Mouse (Mus musculus) left cerebral cortex, adult 2 months (tissue): ENCODE measurements around the gene Csk. TPM values are rescaled to one million over a fixed set of nuclear protein-coding genes. Genes with fewer than 3 reads are reported as not detected.

Experiments
- DNase-seq, 2 experiments: peaks; one replicate each; pipeline ENCODE4 v3.0.0; 2021 to 2022; ENCODE audit warnings: low spot score in 2 of 2, mixed read lengths in 1 of 2; ENCODE audit errors: extremely low spot score in 1 of 2
- H3K27ac ChIP-seq: fragments of 200-600 bp; 2 replicates; pipeline ENCODE4 v1.8.1; 2022
- H3K4me3 ChIP-seq: fragments of 200-600 bp; 2 replicates; pipeline ENCODE4 v1.8.1; 2022
- CTCF ChIP-seq: fragments of 200-600 bp; IDR thresholded peaks from 2 replicates; pipeline ENCODE4 v1.8.1; 2022; ENCODE audit warnings: antibody characterized with exemption, mild to moderate bottlenecking, moderate library complexity
- intact Hi-C: fragments of 180-260 bp; cut with DNase I; formaldehyde crosslinking; loops from one replicate; pipeline ENCODE4 v1.15.1; 2025
- total RNA-seq, 2 experiments: library from RNA; stranded (reverse); gene quantifications; 2 replicates each; pipeline ENCODE4 v1.2.3; 2021

Gene Csk
- total RNA-seq, 2 experiments from 2014 or later, result 32.9 to 39.6 TPM

DNA sequence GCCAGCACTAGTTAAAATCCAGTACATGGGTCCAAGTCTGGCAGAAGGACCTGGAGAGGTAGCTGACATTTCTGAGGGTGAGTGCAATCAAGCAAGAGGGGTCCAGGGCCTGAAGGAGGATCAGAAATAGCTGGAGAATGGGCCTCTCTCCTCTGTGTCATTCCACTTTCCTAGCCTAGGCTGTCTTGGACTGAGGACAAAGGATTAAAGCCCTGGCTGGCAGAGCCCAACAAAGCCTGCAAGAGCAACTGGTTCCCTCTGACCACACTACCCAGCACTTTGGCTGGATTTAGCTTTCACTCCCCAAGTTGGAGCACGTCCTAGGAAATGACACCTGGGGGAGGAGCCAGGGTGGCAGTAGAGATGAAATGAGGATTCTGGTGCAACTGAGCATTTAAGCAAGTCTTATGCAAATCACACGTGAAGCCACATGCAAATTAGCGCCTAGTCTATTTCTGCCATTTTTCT lies 43.0 kb downstream of the Csk start:
- Histone ChIP-seq H3K27ac (no peak overlapping the region), H3K4me3 (no peak overlapping the region)
- DNase-seq, result no peak
- TF ChIP-seq CTCF, result no peak
- intact Hi-C loops, result no loop called here

DNA sequence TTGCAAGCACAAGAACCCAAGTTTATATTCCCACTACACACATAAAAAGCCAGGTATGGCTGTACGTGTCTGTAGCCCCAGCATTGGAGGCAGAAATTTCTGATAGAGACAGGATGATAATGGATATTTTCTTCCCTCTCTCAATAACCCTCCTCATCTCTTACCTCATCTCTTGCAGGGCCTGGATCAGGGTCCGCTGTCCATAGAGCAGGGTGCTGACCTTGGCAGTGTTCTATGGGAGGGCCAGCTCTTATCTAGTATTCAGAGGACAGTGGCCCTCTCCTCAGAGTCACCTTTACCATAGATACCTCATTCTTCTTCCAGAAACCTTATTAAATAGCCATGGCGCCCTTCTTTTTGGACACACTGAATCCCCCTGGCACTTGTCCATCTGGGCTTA lies 43.6 kb downstream of the Csk start:
- H3K27ac ChIP-seq, result no peak overlapping the region
- H3K4me3 ChIP-seq, result no peak overlapping the region
- no peak for TF ChIP-seq CTCF
- intact Hi-C loops, result no loop called here
- DNase-seq, result no peak

GRCm38 (mm10) chr9:57606139-57606851 lies 47.1 kb downstream of the Csk start, which contains the start of gene Cplx3:
Gene Cplx3, minus strand, starts transcription at chr9:57606281.
- intact Hi-C loops, result no loop called here

DNA sequence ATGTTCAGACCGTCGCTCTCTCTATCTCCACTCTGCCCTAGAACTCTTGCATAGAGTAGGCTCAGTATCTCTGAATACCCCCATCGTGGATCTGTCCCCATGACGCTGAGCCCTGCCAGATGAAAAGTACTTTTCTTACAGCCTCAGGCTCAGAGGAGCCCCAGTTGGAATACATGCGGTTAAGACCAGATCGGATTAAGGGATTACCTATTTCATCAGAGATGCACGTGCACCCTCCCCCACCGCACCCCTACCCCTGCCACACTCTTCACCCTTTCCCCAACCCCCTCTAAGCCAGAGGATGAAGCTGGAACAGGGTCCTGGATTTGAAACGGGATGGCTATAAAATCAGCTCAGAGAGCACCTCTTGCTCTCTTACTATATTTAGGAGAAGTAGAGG lies 47.9 kb downstream of the Csk start:
- H3K27ac ChIP-seq, result no peak overlapping the region
- TF ChIP-seq CTCF, result no peak
- intact Hi-C loops, result no loop called here
- no peak for DNase-seq
- no peak overlapping the region for H3K4me3 ChIP-seq

More at GRCm38 (mm10) chr9:57606139-57606851, 47.1 kb downstream of the Csk start, which contains the start of gene Cplx3:
- no peak within 1 kb of the TSS for H3K27ac ChIP-seq
- no peak for DNase-seq
- no peak within 1 kb of the TSS; the same call in 1 of the 2 replicates for H3K4me3 ChIP-seq
- no peak for TF ChIP-seq CTCF

- intact Hi-C loops, result no loop called here
- DNase-seq, result no peak
- no peak for TF ChIP-seq CTCF
- no peak overlapping the region for H3K27ac ChIP-seq
- H3K4me3 ChIP-seq, result no peak overlapping the region
Measured at GRCm38 (mm10) chr9:57604875-57605274, 48.6 kb downstream of the Csk start.

GRCm38 (mm10) chr9:57602098-57602497 lies 51.3 kb downstream of the Csk start:
- TF ChIP-seq CTCF, result no peak
- intact Hi-C loops, result no loop called here
- Histone ChIP-seq H3K4me3 (no peak overlapping the region), H3K27ac (no peak overlapping the region)
- DNase-seq, result no peak

DNA sequence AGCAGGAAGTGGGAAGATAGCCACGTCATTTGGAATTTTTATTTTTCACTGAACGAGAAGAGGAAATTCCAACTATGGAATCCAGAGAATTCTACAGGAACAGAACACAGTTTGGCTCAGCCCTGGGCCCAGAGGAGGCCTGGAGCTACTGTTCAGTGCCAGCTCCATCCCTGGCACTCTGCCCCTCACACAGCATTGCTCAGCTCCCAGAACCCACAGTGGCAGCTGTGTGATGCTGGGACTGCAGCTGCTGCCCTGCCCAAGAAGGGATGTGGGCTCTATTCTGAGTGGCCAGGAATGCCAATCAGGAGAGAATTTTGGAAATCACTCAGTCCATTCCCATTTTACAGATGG lies 52.1 kb downstream of the Csk start:
- intact Hi-C loops, result no loop called here
- H3K4me3 ChIP-seq, result no peak overlapping the region
- H3K27ac ChIP-seq, result peak overlapping the region; percentile 28
- peak in 1 of 2 experiments; percentile 42 for DNase-seq
- TF ChIP-seq CTCF, result no peak

GRCm38 (mm10) chr9:57600620-57601352 lies 52.6 kb downstream of the Csk start:
- peak overlapping the region; percentile 6 for H3K27ac ChIP-seq
- intact Hi-C loops, result no loop called here
- no peak for DNase-seq
- no peak for TF ChIP-seq CTCF
- H3K4me3 ChIP-seq, result no peak overlapping the region

- TF ChIP-seq CTCF, result no peak
- DNase-seq, result no peak
- intact Hi-C loops, result no loop called here
- Histone ChIP-seq H3K4me3 (no peak overlapping the region), H3K27ac (no peak overlapping the region)
Measured at GRCm38 (mm10) chr9:57598851-57599563, 54.4 kb downstream of the Csk start.

- TF ChIP-seq CTCF, result no peak
- intact Hi-C loops, result no loop called here
- DNase-seq, result no peak
- H3K4me3 ChIP-seq, result no peak overlapping the region
- H3K27ac ChIP-seq, result no peak overlapping the region
Measured at GRCm38 (mm10) chr9:57597929-57598382, 55.5 kb downstream of the Csk start.

DNA sequence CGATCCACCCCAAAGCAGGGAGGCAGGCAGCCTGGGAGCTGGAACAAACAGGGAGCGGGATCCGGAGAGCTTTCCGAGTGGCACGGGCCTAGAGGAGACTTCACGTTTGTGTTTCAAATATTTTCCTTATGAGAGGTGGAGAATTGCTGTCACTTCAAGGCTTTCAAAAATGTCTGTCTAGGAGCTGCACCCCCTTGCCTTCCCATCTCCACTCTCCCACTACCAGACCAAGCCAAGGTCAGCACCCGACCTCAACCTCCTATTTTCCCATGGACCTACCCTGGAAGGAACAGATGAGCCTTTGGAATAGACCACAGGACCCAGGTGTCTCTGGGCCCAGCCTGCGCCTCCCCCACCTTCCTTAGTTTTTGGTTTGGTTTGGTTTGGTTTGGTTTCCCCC lies 56.2 kb downstream of the Csk start:
- Histone ChIP-seq H3K4me3 (no peak overlapping the region), H3K27ac (no peak overlapping the region)
- intact Hi-C loops, result no loop called here
- no peak for DNase-seq
- TF ChIP-seq CTCF, result no peak

DNA sequence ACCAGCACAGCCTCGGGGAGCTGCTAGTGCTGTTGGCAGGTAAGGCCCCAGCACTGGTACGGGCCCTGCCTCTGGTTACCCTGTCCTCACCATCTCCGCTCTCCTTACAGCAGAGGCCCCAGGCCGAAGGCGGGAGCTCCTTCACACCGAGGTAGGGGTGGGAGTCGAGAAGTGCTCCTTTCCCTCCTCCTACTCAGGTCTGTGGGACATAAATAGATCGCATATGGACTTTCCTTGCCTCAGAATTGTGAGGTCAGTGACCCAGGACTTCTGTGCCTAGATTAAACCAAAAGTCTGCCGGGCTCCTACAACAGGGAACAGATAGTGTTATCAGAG lies 59.3 kb downstream of the Csk start:
- DNase-seq, result no peak
- intact Hi-C loops, result loop anchor here (5.0 kb wide), 1 partner anchor 63 kb away; no protein-coding TSS in a partner anchor
- no peak overlapping the region for H3K4me3 ChIP-seq
- H3K27ac ChIP-seq, result no peak overlapping the region
- TF ChIP-seq CTCF, result no peak
